Mouse (Mus musculus): Measurements from ENCODE around the gene 1700022I11Rik.

DNA sequence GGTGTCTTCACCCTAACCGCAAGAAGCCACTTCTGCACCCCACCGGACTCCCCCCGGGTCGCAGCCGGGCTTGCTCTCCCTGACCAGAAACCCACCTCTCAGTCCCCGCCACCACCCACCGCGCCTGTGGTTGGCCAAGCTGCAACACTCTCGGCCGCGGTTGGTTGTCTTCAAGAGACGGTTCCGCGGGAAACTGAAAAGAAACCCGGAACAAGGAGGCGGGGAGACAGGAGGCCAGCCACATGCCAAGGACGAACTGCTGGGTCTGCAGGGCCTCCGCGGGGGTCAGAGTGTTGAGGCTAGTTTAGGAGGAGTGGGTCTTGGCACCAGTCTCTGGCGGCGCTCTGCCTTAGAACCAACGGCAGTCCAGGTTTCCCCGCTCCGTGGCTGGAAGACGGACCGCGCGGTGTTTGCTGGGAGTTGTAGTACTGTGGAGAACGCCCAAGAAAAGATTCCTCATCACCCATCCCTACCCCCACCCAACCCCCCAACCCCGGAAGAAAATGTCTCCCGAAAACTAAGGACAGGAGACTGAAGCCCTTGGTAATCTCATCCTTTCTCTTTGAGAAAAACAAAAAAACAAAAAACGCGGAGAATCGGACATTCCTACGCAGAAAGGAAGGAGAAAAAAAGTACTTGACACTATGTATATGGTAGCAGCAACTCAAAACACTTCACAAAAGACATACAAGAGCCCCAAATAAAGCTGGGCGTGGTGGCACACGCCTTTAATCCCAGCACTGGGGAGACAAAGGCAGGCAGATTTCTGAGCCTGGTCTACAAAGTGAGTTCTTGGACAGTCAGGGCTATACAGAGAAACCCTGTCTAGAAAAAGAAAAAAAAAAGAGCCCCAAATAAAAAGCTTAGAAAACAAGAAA lies 41.0 kb downstream of the 1700022I11Rik start, which contains the start of gene Fancg:
- TF ChIP-seq CTCF (IDR thresholded peaks at IDR 0.05; ENCODE audit: low read depth) (no peak), EP300 (IDR thresholded peaks at IDR 0.05; ENCODE audit: low read depth) (no peak)

Data from heart, postnatal 0 days (tissue).